Mouse (Mus musculus) c-Kit-negative CD71-positive TER-119-positive erythroid progenitor cells, embryonic 14.5 days (primary cell): ENCODE measurements around the gene Isg20l2.
"Not testable (repeated sequence)": the region's sequence is repeated elsewhere in the genome, so short reads cannot be mapped to it uniquely, and the experiment has no call there.

Source experiments
- DNase-seq: peaks from one replicate; pipeline ENCODE4 v3.0.0-alpha.2; 2013; ENCODE audit warnings: low read depth, low spot score

Gene Isg20l2

DNA sequence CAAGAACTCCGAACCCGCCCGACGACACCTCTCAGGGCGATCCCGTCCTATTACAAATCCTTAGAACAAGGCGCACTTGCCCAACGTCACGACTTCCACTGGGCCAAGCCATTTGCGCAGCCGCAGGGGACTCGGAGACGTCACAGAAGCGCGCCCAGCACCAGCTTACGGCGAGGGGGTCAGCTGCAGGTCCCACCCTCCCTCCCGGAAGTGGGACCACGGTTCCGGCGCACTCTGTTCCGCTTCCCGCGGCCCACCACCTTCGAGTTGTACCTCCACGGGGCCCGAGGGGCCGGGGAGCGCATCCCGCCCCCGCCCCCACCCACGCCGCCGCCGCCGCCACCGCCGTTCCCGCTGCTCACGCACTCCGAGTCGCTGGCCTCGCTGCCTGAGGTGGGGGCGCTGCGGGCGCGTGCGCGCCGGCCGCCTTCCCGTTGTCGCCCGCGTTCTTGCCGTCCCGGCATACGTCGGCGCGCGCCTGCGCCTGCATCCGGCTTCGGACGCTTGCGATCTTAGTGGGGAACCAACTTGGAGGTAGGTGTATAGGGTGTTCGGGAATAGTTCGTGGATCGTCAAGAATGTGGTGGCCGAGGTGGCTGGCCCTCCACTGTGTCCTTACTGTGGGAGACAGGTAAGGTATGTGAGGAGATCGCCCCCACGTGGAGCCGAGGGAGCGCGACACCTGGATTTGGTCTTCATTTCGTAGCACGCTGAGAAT, at the start of gene Isg20l2, which contains the start of gene Rrnad1:
TSS of gene Isg20l2 (plus strand) at position 237 of the 718 bp plus-strand sequence.
TSS of gene Rrnad1 (minus strand) at position 640 of the 718 bp plus-strand sequence.
- peak; percentile 71 for DNase-seq

DNA sequence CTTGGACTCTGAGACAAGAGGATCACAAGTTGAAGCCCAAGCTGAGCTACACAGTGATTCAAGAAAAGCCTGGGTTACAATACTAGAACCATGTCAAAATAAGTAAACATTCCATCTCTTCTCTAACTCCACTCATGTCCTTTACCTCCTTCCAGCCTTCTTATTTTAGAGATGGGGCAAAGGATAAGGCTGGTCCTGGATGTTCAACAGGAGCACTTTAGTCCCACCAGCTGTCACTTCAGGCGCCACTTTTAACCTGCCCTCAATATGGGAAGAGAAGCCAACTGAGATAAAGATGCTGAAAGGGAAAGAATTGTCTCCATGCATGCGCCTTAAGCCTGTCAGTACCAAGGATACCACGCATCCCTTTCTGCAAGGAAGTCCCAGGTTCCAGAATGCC, 45.8 kb upstream of the Isg20l2 start:
- DNase-seq = no peak

DNA sequence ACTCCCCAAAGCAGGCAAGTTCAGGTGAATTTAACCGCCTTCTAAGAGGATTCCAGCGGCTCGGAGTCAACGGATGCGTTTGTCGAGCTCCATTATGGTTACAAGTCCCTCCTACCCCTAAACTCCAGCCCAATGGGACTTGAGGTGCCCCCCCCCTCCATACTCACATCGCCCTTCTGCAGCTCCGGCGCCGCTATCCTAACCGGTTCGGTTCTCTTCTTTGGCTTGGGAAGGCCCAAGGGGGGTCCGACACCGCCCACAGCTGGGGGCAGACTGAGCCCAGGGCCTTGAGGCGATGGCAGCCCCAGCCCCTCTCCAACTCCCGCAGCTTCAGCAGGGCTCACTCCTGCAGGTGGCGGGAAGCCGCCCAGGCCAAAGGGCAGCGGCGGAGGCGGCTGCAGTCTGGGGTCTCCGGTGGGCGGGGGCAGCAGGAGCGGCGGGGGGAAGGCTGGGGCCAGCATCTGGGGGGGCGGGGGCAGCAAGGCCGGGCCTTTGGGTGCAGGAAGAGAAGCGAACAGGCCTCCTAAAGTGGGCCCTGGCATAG, 45.3 kb upstream of the Isg20l2 start:
- no peak for DNase-seq

DNA sequence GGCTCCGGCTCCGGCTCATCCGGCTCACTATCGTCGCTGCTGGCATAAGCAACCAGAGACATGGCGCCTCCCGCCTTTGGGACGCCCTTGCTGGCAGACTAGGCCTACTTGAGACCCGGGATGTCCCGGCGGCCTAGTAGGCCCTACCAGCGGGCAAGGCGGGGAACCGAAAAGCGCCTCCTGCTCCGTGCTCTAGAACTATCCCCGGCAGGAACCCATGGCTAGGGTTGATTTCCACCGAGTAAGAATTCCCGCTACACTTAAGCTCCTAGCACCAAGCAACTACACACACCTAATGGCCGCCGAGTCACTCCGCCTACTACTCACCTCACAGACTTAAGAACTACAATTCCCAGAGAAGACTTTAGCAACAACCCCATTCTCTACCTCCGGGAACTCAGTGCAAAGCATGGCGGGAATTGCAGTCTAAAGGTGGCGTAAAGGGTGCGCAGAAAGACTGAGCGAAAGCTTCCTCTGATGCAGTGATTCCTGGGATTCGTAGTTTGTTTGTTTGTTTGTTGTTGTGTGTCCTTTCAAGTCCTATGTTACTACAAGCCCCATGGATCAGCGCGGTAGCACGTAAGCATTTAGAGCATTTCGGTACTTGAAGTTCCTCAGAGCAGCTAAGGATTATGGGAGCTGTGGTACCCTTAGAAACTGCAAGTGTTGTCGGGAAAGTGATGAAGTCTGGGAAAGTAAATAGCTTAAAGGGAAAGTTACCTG, 44.7 kb upstream of the Isg20l2 start, which contains the start of gene Prcc:
TSS of gene Prcc (minus strand) at position 328 of the 723 bp plus-strand sequence.
- DNase-seq = peak; percentile 95

DNA sequence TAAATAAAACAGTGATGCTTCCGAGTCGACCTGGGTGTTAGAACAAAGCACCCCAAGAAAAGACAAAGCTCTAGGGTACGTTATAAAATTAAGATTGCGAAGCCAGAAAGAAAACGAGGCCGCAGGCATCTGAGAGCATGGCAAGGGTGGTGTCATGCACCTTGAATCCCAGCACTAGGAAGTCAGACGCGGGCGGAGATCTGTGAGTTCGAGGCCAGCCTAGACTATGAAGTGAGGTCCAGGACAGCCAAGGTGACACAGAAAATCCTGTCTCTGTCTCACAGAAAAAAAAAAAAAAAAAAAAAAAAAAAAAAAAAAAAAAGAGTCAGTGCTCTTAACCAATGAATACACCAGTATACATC, 44.1 kb upstream of the Isg20l2 start:
- DNase-seq = no peak

DNA sequence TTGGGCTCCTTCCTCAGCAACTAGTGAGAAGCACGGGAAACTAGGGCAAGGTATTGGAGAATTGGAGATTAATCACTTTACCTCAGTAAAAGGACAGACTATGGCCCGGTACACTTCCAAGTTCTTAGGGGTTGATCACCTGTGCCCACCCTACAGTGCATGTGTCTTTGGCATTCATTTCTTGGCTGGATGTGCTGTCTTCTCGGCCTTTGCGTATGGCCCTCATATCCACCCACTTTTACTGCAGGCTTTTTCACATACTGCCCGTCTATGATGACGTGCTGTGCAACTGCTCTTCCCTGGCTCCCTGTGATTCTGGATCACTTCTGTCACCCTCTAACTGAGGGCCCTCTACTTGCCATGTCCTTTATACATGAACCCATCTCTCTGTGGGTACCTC, 43.7 kb upstream of the Isg20l2 start:
- DNase-seq = no peak

DNA sequence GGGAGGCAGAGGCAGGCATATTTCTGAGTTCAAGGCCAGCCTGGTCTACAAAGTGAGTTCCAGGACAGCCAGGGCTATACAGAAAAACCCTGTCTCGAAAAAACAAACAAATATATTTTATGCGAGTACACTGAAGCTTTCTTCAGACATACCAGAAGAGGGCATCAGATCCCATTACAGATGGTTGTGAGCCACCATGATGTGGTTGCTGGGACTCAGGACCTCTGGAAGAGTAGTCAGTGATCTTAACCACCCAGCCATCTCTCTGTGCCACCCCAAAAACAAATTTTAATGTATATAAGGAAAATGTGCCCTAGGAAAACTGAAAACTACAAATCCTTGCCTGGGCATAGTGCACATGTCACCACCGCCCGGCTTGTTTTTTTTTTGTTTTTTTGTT, 42.7 kb upstream of the Isg20l2 start:
- DNase-seq = not testable (repeated sequence)

DNA sequence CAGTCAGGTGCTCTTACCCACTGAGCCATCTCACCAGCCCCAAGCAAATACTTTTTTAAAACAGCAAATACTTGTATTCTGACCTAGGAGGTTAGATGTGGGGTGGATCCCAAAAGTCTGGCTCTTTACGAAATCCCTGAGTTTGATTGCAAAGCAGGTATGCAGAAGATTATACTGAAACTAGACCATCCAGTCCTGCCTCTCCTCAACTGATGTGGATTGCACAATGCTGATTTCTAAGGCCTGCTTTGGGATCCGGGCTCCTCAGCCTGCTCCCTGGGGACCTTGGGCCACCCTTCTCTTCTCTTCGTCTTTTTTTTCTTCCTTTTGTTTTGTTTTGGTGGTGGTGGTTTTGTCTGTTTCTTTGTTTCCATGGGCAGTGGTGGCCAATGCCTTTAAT, 38.6 kb upstream of the Isg20l2 start:
- no peak for DNase-seq

DNA sequence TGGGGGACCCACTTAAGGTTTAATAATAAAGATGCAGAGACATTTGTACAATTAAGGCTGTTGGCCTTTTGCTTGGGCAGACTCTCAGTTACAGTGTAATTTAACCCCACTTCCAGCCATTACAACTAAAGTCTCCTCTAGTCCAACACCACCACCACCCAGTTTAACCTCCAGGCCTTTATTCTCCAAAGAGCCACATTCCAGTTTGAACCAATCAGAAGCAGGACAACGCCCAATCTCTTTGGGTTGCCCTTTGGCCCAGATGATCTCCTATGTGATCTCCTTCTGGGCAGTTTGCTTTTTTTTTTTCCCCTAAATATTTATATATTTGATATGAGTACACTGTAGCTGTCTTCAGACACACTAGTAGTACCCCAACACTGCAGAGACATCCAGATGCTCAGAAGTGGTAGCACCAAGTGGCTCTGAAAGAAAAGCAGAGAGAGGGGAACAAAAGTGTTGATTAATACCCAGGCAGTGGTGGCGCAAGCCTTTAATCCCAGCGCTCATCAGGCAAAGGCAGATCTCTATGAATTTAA, 36.7 kb upstream of the Isg20l2 start:
- DNase-seq = no peak

DNA sequence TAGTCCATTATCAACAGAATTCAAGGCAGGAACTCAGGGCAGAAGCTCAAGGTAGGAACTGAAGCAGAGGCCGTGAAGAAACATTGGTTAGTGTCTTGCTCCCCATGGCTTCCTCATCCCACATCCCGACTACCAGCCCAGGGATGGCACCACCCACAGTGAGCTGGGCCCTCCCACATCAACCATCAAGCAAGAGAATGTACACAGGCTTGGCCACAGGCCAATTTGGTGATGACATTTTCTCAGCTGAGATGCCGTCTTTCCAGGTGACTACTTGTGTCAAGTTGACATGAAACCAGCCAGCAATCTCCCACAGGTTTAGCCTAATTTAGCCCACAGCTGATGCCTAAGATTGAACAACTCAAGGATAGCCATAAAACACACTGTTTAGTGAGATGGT, 30.8 kb upstream of the Isg20l2 start:
- DNase-seq = no peak

DNA sequence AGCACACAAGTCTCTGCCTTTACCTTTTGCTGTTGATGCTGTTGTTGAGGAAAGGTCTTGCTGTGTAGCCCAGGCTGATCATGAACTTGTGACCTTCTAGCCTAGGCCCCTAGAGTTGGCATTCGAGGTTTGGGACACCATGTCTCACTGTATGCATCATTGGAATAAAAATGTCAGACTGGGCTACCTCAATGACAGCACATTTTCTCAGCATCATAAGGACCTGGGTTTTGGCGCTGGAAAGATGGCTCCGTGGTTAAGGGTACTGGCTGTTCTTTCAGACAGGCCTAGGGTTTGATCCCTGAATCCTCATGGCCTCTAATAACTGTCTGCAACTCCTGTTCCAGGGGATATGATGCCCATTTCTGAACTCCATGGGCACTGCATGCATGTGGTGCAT, 30.3 kb upstream of the Isg20l2 start:
- no peak for DNase-seq

DNA sequence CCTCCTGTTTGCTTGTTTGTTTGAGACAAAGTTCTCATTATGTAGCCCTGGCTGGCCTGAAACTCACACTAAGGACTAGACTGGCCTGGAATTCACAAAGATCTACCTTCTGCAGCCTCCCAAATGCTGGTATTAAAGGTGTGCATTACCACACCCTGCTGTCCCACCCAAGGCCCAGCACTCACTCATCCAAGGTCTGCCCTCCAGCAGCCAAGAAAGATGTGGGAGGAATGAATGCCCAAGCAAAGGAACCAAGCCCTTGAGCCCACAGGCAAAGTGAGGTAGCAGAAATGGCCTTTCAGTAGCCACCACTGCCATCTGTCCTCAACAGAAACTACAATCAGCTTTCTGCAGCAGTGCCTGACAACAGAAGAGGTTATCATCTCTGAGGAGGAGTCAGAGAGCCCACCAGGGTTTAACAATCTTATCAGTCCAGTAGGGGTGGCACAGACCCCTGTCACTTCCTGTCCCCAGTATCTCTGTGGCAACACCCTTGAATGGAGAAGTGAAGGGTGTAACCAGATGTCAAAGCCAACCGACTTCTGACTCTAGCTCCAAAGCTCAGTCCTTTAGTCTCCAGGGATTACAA, 29.0 kb upstream of the Isg20l2 start:
- no peak for DNase-seq

DNA sequence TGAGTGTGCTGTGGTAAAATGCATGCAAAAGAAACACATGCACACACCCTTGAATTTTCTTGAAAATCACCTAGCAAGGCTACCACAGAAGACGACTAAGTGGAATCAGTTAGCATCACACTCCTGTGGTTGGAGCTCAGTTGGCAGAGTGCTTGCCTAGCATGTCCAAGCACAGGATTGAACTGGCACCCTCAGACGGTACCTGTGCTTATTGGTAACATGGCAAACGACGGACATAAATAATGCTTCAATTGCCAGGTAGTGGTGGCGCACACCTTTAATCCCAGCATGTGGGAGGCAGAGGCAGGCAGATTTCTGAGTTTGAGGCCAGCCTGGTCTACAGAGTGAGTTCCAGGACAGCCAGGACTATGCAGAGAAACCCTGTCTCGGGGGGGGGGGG, 28.2 kb upstream of the Isg20l2 start:
- DNase-seq = not testable (repeated sequence)

DNA sequence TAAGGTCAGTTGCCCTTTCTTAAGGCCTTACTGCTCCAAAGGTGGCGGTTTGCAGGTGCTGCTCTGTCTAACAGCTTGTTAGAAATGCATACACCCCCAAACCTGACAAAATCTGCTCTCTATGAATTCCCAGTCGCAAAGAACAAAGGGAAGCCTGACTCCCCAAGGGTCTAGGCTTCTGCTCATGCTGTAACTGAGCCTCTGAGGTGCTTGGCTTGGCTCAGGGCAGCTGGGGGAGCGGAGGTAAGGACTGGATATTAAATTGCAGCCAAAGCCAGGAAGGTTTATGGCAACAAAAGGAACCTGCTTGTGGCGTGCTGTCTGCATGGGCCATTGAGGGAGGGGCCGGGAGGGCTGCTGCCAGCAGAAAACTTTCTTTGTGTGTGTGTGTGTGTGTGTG, 26.3 kb upstream of the Isg20l2 start:
- no peak for DNase-seq

DNA sequence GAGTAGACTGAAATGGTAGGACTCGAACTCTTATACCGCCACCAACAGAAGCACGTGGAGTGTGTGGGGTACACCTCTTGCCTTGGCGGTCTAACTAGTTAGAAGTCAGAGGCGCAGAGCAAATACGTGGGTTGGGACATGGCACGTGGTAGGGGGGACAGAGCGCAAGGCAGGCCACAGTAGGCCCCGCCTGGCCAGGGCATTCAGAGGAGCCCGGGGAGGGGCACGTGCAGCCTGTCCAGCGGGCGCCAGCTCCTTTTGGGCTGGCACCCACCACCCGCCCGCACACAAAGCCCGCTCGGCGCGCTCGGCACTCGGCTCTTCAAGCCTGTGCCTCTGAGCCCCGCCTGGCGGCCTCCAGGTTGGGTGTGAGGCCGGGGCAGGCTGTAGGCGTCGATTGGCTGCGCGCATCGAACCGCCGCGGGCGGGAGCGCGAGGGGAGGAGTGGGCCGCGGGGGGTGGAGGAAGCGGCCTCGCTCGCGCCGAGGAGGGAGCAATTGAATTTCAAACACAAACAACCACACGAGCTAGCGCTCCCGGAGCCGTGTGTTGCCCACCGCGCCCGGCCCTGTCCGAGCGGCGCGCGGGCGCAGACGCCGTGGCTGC, 24.1 kb upstream of the Isg20l2 start, which contains the start of gene Hdgf:
TSS of gene Hdgf (plus strand) at position 442 of the 606 bp plus-strand sequence.
- DNase-seq = peak; percentile 82

DNA sequence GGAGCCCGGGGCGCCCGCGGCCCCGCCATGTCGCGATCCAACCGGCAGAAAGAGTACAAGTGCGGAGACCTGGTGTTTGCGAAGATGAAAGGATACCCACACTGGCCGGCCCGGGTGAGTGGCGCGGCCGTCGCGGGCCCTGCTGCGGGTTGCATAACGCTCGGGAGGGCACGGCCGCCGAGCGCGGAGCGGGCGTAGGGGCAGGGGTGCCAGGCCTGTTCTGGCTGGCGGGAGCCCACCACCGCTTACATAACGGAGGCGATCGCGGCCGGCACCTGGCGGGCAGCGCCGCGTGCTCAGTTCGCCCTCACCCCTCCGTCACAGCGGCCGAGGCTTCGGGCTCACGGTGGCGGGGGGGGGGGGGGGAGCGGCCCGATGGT, 23.5 kb upstream of the Isg20l2 start:
- DNase-seq = no peak

DNA sequence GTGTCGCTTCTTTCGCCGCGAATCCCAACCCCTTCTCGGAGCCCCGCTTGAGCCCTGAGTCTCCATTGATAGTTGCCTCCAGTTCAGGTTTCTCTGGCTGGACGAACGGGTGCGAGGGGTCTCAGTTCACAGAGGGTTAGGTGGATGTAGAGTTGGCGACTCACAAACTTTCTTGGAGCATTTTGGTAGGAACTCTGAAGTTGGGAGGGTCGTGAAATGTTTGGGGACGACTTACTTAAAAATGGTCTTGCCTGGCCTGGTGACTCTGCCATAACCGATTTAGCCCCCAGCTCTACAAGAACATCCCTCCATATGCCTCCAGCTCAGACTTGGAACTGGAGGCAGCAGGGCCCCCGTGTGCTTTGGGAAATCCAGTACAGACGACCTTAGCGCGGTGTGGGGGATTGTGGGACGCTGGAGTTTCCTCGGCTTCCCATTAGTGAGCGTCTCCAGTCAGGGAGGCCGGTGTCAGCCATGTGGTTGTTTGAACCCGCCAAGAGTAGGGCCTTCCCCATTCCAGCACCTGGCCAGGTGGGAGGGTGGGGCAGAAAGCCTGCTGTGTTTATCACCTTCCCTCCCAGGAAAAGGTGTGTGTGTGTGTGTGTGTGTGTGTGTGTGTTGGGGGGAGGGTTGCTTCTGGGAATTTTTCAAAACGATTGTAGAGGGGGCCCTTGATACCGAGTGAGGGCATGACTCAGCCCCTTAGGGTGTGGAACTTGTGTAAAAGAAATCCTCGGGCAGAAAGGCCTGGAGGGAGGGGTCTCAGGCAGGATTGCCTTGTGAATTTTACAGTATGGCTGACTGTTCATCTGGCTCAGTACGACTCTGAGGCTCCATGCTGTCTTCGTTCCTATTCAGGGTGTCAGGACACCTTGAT, 22.9 kb upstream of the Isg20l2 start:
- no peak for DNase-seq

DNA sequence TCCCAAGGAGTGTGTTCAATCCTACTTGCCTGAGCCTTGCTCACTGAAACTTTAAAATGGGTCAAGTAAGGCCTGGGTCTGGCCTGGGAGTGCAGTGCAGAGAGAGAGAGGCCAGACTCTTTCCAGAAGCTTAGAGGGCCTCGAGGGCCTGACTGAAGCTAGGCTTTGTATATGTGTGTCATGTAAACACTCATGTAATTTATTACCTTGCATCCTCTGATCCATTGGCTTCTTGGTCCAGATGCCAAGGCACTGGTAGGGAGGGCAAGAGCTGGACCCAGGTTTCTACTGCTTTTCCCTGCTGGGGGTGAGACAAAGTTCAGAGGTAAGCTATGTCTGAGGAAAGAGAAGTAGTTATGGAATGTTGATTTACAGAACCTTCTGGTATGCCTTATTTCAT, 22.2 kb upstream of the Isg20l2 start:
- DNase-seq = no peak

DNA sequence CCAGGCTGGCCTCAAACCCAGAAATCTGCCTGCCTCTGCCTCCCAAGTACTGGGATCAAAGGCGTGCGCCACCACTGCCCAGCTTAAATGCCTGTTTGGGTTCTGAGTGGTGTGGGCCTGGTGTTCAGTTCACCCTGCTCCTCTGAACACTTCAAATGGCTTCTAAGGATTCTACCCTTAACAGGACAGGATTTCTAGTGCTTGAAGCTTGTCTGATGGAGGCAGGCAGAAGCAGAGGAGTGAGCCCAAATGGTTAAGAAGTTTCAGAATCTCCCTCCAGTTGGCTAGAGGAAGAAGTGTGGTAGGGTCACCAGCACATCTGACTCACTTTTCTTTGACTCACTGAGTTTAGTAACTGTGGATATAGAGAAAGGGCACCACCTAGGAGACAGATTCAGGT, 20.7 kb upstream of the Isg20l2 start:
- DNase-seq = no peak

DNA sequence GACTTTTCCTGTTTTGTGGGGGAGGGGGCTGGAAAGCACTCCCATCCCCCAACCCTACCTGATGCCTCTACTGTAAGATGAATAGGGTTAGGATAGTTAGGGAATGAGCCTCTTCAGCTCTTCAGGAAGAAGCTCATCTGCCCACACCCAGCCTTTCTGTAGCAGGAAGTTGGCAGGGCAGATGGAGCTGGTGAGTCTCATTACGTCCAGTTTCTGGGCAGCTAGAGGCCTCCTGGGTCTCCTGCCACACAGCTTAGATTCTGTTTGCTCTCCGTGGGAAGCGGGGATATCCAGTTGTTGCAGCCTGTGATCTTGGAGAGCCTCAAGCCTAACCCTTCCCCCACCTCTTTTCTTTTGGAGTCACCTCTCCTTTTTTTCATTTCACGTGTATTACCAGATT, 20.2 kb upstream of the Isg20l2 start:
- no peak for DNase-seq
